Mouse (Mus musculus) urinary bladder, postnatal 14 days (tissue): ENCODE measurements at regions not wholly inside any gene's neighbourhood (a gene's known extent, or its start where the extent isn't known, plus 50 kb on each side); places are given as distances from the start of the nearest gene placed in this dataset.

Source experiments
- DNase-seq: peaks from one replicate; pipeline ENCODE4 v3.0.0; 2021; ENCODE audit warnings: low spot score

GRCm38 (mm10) chr15:63724543-63725186 is 120.3 kb downstream of the Gsdmc2 start:
- no peak for DNase-seq

- no peak for DNase-seq
Observed at GRCm38 (mm10) chr15:63722991-63723390, 122.0 kb downstream of the Gsdmc2 start.

GRCm38 (mm10) chr15:63721669-63722357 is 123.2 kb downstream of the Gsdmc2 start:
- peak; percentile 36 for DNase-seq

GRCm38 (mm10) chr15:63717812-63718211 is 127.2 kb downstream of the Gsdmc2 start:
- no peak for DNase-seq

GRCm38 (mm10) chr15:63713697-63714096 is 131.3 kb downstream of the Gsdmc2 start:
- no peak for DNase-seq

GRCm38 (mm10) chr15:63710381-63710780 is 134.6 kb downstream of the Gsdmc2 start:
- no peak for DNase-seq

- no peak for DNase-seq
Observed at GRCm38 (mm10) chr15:63709270-63709933, 135.6 kb downstream of the Gsdmc2 start.

- no peak for DNase-seq
Observed at GRCm38 (mm10) chr15:63704636-63705035, 140.3 kb downstream of the Gsdmc2 start.

GRCm38 (mm10) chr15:63697831-63698230 is 147.1 kb downstream of the Gsdmc2 start:
- DNase-seq: no peak

- DNase-seq: no peak
Observed at GRCm38 (mm10) chr15:63694150-63694549, 150.8 kb downstream of the Gsdmc2 start.

- no peak for DNase-seq
Observed at GRCm38 (mm10) chr15:63693561-63693960, 151.4 kb downstream of the Gsdmc2 start.

GRCm38 (mm10) chr15:63692491-63693295 is 152.3 kb downstream of the Gsdmc2 start:
- DNase-seq: no peak

- DNase-seq: no peak
Observed at GRCm38 (mm10) chr15:63689788-63690575, 155.0 kb downstream of the Gsdmc2 start.

- DNase-seq: no peak
Observed at GRCm38 (mm10) chr15:63687852-63688251, 157.1 kb downstream of the Gsdmc2 start.

- DNase-seq: no peak
Observed at GRCm38 (mm10) chr15:63686954-63687562, 157.9 kb downstream of the Gsdmc2 start.

- no peak for DNase-seq
Observed at GRCm38 (mm10) chr15:63679984-63680925, 164.7 kb downstream of the Gsdmc2 start.

- DNase-seq: no peak
Observed at GRCm38 (mm10) chr15:63678921-63679320, 166.1 kb downstream of the Gsdmc2 start.

GRCm38 (mm10) chr15:63675491-63676036 is 169.4 kb downstream of the Gsdmc2 start:
- no peak for DNase-seq

GRCm38 (mm10) chr15:63674404-63674803 is 170.6 kb downstream of the Gsdmc2 start:
- DNase-seq: no peak

GRCm38 (mm10) chr15:63671081-63671480 is 173.9 kb downstream of the Gsdmc2 start:
- no peak for DNase-seq
